Mouse (Mus musculus) frontal cortex, postnatal 10 days (tissue): ENCODE measurements around the gene Frrs1.
A peak's percentile ranks its signal among the peaks of the same experiment; 100 is the strongest.

Experiments
- DNase-seq, 2 experiments: peaks; one replicate each; pipeline ENCODE4 v3.0.0; 2022; ENCODE audit warnings: low spot score in 2 of 2, mixed read lengths in 1 of 2

Frrs1 gene

DNA sequence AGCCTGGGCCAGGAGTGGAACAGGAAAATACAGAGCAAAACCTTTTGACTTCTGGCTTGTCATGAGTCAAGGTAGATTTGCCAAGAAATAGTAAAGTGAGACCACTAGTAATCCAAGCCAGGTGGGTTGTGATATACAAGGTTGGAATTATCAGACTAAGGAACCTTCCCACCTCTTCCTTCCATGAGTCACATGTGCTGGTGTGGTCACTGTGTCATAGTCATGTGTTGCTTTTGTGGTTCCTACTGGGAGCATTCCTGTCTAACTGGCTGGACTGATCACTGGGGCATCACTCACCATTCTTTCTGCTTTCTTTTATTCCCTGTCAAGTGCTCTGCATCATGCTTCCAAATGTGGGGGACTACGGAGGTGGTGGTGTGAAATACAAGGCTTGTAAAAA is 11.2 kb upstream of the Frrs1 start:
- no peak for DNase-seq

- no peak for DNase-seq
Measured at GRCm38 (mm10) chr3:116848936-116849335, 10.3 kb upstream of the Frrs1 start.

GRCm38 (mm10) chr3:116850376-116850775 is 8.9 kb upstream of the Frrs1 start:
- no peak for DNase-seq

DNA sequence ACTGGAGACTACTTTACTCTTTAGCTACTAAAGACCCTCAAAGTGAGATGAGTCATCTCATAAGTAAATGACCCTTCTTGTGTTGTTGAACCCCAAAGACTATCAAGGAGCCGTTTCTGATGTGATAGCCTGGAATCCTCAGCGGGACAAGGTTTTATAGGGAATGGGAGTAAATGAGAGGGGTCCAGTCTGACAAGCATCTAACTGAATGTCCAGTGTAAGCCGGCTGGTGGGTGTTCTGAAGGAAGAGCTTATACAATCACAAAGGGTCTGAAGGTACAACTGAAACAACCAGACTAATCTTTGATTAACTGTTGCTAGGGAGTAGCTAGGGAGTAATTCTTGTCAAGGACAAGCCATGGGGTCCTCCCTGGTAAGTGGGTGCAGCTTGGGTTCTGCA is 6.8 kb upstream of the Frrs1 start:
- no peak for DNase-seq

DNA sequence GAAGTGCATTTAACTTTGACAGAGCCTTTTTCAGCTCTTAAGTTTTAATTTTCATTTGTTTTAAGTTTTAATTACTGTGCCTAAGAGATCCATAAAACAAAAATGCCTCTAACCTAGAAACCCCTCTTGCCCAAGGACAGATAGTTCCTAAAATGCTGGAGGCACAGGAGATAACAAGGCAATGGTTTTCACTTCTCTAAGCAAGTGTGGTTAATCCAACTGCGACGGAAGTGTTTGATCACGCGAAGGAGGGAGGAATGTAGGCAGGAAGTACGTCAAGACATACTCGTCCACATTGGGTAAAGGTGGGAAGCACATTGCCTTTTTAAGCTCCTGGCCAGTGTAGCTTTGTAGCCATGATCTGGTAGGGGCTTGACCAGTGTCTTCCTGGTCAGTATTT is 1.7 kb upstream of the Frrs1 start:
- DNase-seq = no peak

GRCm38 (mm10) chr3:116859752-116860151 is 488 bp downstream of the Frrs1 start:
- DNase-seq = no peak

DNA sequence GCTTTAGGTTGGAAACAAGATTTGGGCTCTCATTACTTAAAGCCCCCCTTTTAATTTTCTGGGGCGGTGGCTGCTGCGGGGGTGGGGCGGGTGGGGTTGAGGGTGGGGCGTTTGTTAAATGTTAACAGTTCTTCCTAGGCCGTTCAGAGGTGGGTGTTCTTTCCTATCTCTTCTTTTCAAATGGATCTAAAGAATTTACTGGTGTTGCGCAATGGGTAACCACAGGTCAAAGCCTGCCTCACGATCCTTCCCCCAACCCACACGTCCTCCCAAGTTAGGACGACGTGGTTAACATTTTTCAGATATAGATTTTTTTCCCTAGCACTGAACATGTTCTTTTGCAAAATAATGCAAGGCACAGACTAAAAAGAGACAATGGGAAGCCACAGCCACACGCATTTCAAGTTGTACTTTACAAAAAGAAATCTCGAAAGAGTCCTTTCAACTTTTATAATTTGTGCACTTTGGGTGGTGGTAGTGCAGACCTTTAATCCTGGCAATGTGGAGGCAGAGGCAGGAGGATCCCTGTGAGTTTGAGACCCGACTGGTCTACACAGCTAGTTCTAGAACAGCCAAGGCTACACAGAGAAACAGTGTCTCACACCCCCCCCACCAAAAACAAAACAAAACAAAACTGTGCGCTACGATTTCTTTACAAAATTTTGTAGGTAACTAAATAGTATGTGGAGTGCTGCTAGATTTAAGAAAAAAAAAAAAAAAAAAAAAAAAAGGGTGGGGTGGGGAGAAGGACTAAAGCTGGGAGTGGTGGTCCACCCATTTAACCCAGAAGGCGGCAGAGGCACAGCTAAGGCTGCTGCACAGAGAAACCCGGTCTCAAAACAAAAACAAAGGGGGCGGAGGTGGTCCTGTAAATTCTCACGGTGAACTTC is 1.3 kb downstream of the Frrs1 start:
- DNase-seq = no peak

DNA sequence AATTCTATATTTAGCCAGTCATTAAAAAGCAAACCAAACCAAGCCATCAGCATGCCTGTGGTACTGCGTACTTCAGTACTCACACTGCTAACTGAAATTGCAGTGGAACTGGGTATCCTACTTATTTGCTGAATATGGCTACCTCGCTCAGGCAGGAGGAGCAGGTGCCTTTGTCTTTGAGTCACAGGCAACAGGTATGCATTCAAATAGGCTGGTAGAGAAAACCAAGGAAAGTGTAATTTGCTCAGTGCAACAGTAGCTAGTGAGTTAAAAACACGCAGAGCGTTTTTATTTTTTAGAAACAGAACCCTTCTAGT is 1.9 kb downstream of the Frrs1 start:
- DNase-seq = no peak

GRCm38 (mm10) chr3:116861540-116862067 is 2.3 kb downstream of the Frrs1 start:
- peak in 1 of 2 experiments; percentile 27 for DNase-seq

GRCm38 (mm10) chr3:116862621-116863020 is 3.4 kb downstream of the Frrs1 start:
- no peak for DNase-seq

DNA sequence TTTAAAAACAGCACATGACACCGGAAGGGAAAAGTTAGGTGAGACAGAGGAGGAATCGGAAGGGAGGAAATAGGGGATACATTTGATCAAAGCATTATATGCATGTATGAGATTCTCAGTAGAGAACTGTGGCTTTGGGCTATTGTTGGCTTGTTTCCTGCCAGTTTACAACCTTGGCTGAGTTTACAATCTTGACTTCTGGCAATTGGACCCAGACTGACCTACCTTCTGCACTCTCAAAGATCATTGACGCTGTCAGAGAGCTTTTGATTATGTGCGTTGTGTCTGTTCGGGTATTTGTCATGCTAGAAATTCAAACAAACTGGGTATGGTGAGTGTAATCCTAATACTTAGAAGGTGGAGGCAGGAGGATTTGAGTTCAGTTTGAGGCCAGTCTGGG is 5.2 kb downstream of the Frrs1 start:
- no peak for DNase-seq

GRCm38 (mm10) chr3:116865199-116865636 is 6.0 kb downstream of the Frrs1 start:
- no peak for DNase-seq

- DNase-seq = no peak
Measured at GRCm38 (mm10) chr3:116870372-116870771, 11.1 kb downstream of the Frrs1 start.

GRCm38 (mm10) chr3:116882221-116882960 is 23.1 kb downstream of the Frrs1 start:
- no peak for DNase-seq

- no peak for DNase-seq
Measured at GRCm38 (mm10) chr3:116884941-116885340, 25.7 kb downstream of the Frrs1 start.

- DNase-seq = no peak
Measured at GRCm38 (mm10) chr3:116889358-116889757, 30.1 kb downstream of the Frrs1 start.

DNA sequence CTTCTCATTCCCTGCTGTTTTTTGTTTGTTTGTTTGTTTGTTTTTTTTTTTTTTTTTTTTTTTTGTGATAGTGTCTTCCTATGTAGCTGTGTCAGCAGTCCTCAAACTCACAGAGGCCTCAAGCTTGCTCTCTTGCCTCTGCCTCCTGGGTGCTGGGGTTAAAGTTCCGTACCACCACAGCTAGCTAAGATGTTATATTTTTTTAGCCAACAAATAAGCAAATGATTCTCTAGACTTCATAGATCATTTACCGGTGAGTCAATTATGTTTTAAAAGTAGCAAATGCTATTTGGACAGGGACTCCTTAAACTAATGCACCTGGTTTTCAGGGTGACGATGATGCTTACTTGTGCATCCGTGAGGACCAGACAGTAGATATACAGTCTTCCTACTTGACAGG is 31.3 kb downstream of the Frrs1 start:
- no peak for DNase-seq

GRCm38 (mm10) chr3:116891436-116892205 is 32.4 kb downstream of the Frrs1 start:
- DNase-seq = no peak

- DNase-seq = no peak
Measured at GRCm38 (mm10) chr3:116892206-116892563, 32.9 kb downstream of the Frrs1 start.

DNA sequence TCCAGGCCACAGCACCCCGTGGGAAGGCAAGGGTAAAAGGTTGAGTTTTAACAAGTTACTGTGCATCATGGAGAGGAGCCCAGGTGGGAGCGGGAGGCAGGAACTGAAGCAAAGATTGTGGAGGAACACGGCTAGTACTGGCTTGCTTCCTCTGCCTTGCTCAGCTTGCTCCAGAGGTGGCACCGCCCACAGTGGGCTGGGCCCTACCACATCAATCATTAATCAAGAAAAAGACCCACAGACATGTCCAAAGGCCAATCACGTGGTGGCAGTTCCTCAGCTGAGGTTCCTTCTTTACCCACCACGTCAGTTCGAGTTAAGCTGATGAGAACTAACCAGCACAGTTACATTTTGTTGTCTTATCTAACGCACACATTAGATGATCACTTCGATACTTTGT is 33.6 kb downstream of the Frrs1 start:
- DNase-seq = no peak

DNA sequence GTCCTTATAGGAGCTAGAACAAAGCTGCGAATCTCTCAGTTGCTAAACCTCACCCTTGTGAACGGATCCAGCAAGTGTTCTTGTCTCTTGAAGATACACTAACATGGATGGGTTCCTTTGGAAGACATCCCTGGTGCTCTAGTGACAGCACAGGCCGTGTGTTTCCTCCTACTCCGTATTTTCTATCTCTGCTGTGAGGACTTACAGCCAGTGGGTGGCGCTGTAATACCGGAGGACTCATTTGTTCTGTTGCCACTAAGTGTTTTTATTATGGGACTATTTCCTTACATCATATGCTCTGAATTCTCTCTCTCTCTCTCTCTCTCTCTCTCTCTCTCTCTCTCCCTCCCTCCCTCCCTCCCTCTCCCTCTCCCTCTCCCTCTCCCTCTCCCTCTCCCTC is 44.9 kb downstream of the Frrs1 start:
- DNase-seq = peak; percentile 70 to 80

DNA sequence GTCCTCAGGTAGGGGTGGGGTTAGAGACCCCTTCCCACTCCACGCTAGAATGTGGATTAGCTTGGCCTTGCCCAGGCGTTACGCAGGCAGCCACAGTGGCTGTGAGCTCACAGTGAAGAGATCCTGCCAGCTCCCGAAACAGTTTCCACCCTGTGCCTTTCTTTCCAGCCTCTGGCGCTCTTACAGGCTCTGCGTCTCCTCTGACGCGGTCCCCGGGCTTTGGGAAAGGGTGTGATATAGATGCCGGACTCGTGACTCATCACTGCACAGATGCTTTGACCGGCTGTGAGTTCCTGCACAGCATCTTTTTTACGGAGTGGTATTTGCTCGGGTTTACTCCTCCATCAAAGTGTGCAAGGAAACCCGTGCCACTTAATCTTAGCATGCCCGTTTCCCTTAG is 46.6 kb downstream of the Frrs1 start:
- peak; percentile 37 to 45 for DNase-seq
